Mouse (Mus musculus): ENCODE results near the gene Bmp8a. TPM values are rescaled to one million over a fixed set of nuclear protein-coding genes. Genes with fewer than 3 reads are reported as not detected.

Bmp8a gene
- polyA plus RNA-seq, 1 experiment = 0.21 TPM

GRCm38 (mm10) chr4:123374316-123375008, 31.4 kb upstream of the Bmp8a start:
- TF ChIP-seq CTCF (IDR thresholded peaks at IDR 0.05; ENCODE audit: borderline replicate concordance, insufficient read depth, low read depth, low read length) = no peak
- no peak for TF ChIP-seq POLR2A (IDR thresholded peaks at IDR 0.05; ENCODE audit: borderline replicate concordance, insufficient read depth, low read length)
- WGBS = 91% methylated on average over 12 of the region's 12 CpGs

GRCm38 (mm10) chr4:123363555-123363954, 20.5 kb upstream of the Bmp8a start:
- H3K4me3 ChIP-seq (replicated peaks; ENCODE audit: insufficient read depth, low read depth, low read length) = no peak overlapping the region
- H3K27ac ChIP-seq (ENCODE audit: insufficient read depth, low read length) = no peak overlapping the region
- no peaks in the 10 kb centered on the region for H3K27me3 ChIP-seq (ENCODE audit: control insufficient read depth, insufficient read depth, low read length)
- no peaks in the 10 kb centered on the region for H3K4me1 ChIP-seq (ENCODE audit: control insufficient read depth, insufficient read depth, low read length)
- 96% methylated on average over 4 of the region's 4 CpGs for WGBS
- TF ChIP-seq POLR2A (IDR thresholded peaks at IDR 0.05; ENCODE audit: borderline replicate concordance, insufficient read depth, low read length) (no peak), CTCF (IDR thresholded peaks at IDR 0.05; ENCODE audit: borderline replicate concordance, insufficient read depth, low read depth, low read length) (no peak)
- DNase-seq = no peak

More at GRCm38 (mm10) chr4:123374316-123375008, 31.4 kb upstream of the Bmp8a start:
- Histone ChIP-seq H3K27ac (ENCODE audit: insufficient read depth, low read length) (no peak overlapping the region), H3K4me3 (replicated peaks; ENCODE audit: insufficient read depth, low read depth, low read length) (no peak overlapping the region), H3K27me3 (ENCODE audit: control insufficient read depth, insufficient read depth, low read length) (no peaks in the 10 kb centered on the region), H3K4me1 (ENCODE audit: control insufficient read depth, insufficient read depth, low read length) (no peaks in the 10 kb centered on the region)
- no peak for DNase-seq

- TF ChIP-seq POLR2A (IDR thresholded peaks at IDR 0.05; ENCODE audit: borderline replicate concordance, insufficient read depth, low read length) (no peak), CTCF (IDR thresholded peaks at IDR 0.05; ENCODE audit: borderline replicate concordance, insufficient read depth, low read depth, low read length) (no peak)
- H3K27ac ChIP-seq (ENCODE audit: insufficient read depth, low read length) = no peak overlapping the region
- DNase-seq = no peak
- H3K27me3 ChIP-seq (ENCODE audit: control insufficient read depth, insufficient read depth, low read length) = no peaks in the 10 kb centered on the region
- no peaks in the 10 kb centered on the region for H3K4me1 ChIP-seq (ENCODE audit: control insufficient read depth, insufficient read depth, low read length)
- 95% methylated on average over 12 of the region's 12 CpGs for WGBS
- H3K4me3 ChIP-seq (replicated peaks; ENCODE audit: insufficient read depth, low read depth, low read length) = no peak overlapping the region
Measured at GRCm38 (mm10) chr4:123360771-123361170, 17.7 kb upstream of the Bmp8a start.

- no peak for DNase-seq
- no peaks in the 10 kb centered on the region for H3K4me1 ChIP-seq (ENCODE audit: control insufficient read depth, insufficient read depth, low read length)
- 94% methylated on average over 7 of the region's 7 CpGs for WGBS
- TF ChIP-seq POLR2A (IDR thresholded peaks at IDR 0.05; ENCODE audit: borderline replicate concordance, insufficient read depth, low read length) (no peak), CTCF (IDR thresholded peaks at IDR 0.05; ENCODE audit: borderline replicate concordance, insufficient read depth, low read depth, low read length) (no peak)
- no peaks in the 10 kb centered on the region for H3K27me3 ChIP-seq (ENCODE audit: control insufficient read depth, insufficient read depth, low read length)
- no peak overlapping the region for H3K4me3 ChIP-seq (replicated peaks; ENCODE audit: insufficient read depth, low read depth, low read length)
- H3K27ac ChIP-seq (ENCODE audit: insufficient read depth, low read length) = no peak overlapping the region
Measured at GRCm38 (mm10) chr4:123358613-123359012, 15.6 kb upstream of the Bmp8a start.

GRCm38 (mm10) chr4:123355941-123356340, 12.9 kb upstream of the Bmp8a start:
- WGBS = 91% methylated on average over 8 of the region's 8 CpGs
- Histone ChIP-seq H3K27me3 (ENCODE audit: control insufficient read depth, insufficient read depth, low read length) (no peaks in the 10 kb centered on the region), H3K4me1 (ENCODE audit: control insufficient read depth, insufficient read depth, low read length) (no peaks in the 10 kb centered on the region), H3K27ac (ENCODE audit: insufficient read depth, low read length) (no peak overlapping the region), H3K4me3 (replicated peaks; ENCODE audit: insufficient read depth, low read depth, low read length) (no peak overlapping the region)
- no peak for DNase-seq
- TF ChIP-seq CTCF (IDR thresholded peaks at IDR 0.05; ENCODE audit: borderline replicate concordance, insufficient read depth, low read depth, low read length) (no peak), POLR2A (IDR thresholded peaks at IDR 0.05; ENCODE audit: borderline replicate concordance, insufficient read depth, low read length) (no peak)

- Histone ChIP-seq H3K27ac (ENCODE audit: insufficient read depth, low read length) (no peak overlapping the region), H3K4me1 (ENCODE audit: control insufficient read depth, insufficient read depth, low read length) (no peaks in the 10 kb centered on the region), H3K27me3 (ENCODE audit: control insufficient read depth, insufficient read depth, low read length) (no peaks in the 10 kb centered on the region), H3K4me3 (replicated peaks; ENCODE audit: insufficient read depth, low read depth, low read length) (no peak overlapping the region)
- WGBS = 84% methylated on average over 10 of the region's 10 CpGs
- DNase-seq = no peak
- no peak for TF ChIP-seq CTCF (IDR thresholded peaks at IDR 0.05; ENCODE audit: borderline replicate concordance, insufficient read depth, low read depth, low read length)
- TF ChIP-seq POLR2A (IDR thresholded peaks at IDR 0.05; ENCODE audit: borderline replicate concordance, insufficient read depth, low read length) = no peak
Measured at GRCm38 (mm10) chr4:123353271-123353877, 10.3 kb upstream of the Bmp8a start.

- WGBS = 11% methylated on average over 6 of the region's 6 CpGs
- Histone ChIP-seq H3K4me3 (replicated peaks; ENCODE audit: insufficient read depth, low read depth, low read length) (no peak overlapping the region), H3K4me1 (ENCODE audit: control insufficient read depth, insufficient read depth, low read length) (no peaks in the 10 kb centered on the region), H3K27me3 (ENCODE audit: control insufficient read depth, insufficient read depth, low read length) (no peaks in the 10 kb centered on the region; the same call in 1 of the 2 replicates), H3K27ac (ENCODE audit: insufficient read depth, low read length) (no peak overlapping the region)
- no peak for DNase-seq
- no peak for TF ChIP-seq CTCF (IDR thresholded peaks at IDR 0.05; ENCODE audit: borderline replicate concordance, insufficient read depth, low read depth, low read length)
- no peak for TF ChIP-seq POLR2A (IDR thresholded peaks at IDR 0.05; ENCODE audit: borderline replicate concordance, insufficient read depth, low read length)
Measured at GRCm38 (mm10) chr4:123343471-123343789, 378 bp upstream of the Bmp8a start.

- TF ChIP-seq CTCF (IDR thresholded peaks at IDR 0.05; ENCODE audit: borderline replicate concordance, insufficient read depth, low read depth, low read length) (no peak), POLR2A (IDR thresholded peaks at IDR 0.05; ENCODE audit: borderline replicate concordance, insufficient read depth, low read length) (no peak)
- WGBS = 3% methylated on average over 43 of the region's 43 CpGs
- no peak for DNase-seq
- H3K4me1 ChIP-seq (ENCODE audit: control insufficient read depth, insufficient read depth, low read length) = no peaks in the 10 kb centered on the region
- H3K27ac ChIP-seq (ENCODE audit: insufficient read depth, low read length) = no peak overlapping the region
- H3K27me3 ChIP-seq (ENCODE audit: control insufficient read depth, insufficient read depth, low read length) = no peaks in the 10 kb centered on the region; the same call in 1 of the 2 replicates
- H3K4me3 ChIP-seq (replicated peaks; ENCODE audit: insufficient read depth, low read depth, low read length) = no peak overlapping the region
Measured at GRCm38 (mm10) chr4:123342091-123342641, 886 bp downstream of the Bmp8a start.
